Mouse (Mus musculus): ENCODE data around the gene Cfb.

DNA sequence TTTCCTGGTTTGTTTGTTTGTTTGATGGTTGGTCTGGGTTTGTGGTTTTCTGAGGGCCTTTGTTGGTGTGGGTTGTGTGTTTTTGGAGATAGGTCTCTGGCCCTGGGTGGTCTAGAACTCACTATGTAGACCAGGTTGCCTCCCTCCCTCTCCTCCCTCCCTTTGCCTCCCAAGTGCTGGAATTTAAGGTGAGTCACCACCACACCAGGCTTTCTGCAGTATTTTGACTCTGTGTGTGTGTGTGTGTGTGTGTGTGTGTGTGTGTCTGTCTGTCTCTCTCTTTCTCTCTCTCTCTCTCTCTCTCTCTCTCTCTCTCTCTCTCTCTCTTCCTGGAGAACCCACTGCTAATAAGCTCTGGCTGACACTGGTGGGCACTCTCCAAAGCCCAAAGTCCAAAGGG lies 18.8 kb upstream of the Cfb start:
- TF ChIP-seq CTCF (IDR thresholded peaks at IDR 0.05; ENCODE audit: borderline replicate concordance, control insufficient read depth, extremely low read depth, insufficient read depth, low read length, poor library complexity) (no peak), POLR2A (IDR thresholded peaks at IDR 0.05; ENCODE audit: control insufficient read depth, extremely low read depth, insufficient read depth, low read length, poor library complexity) (no peak)

All from thymus, adult 2 months (tissue).